Mouse (Mus musculus): ENCODE measurements around the gene Tec. TPM values are rescaled to one million over a fixed set of nuclear protein-coding genes. Genes with fewer than 3 reads are reported as not detected.

Gene Tec
- total and polyA plus RNA-seq, 3 experiments: 7.9 to 25.9 (median 20.1) TPM

GRCm38 (mm10) chr5:72830988-72831610 is 37.2 kb downstream of the Tec start:
- no peak overlapping the region for H3K4me3 ChIP-seq (replicated peaks in 1 of 3; ENCODE audit: low read depth in 2 of 3, low read length in 2 of 3, poor library complexity in 1 of 3)
- H3K36me3 ChIP-seq (replicated peaks in 1 of 2; ENCODE audit: control insufficient read depth in 1 of 2, insufficient read depth in 1 of 2, low read length in 1 of 2): peaks cover 0 to 28% of the 10 kb centered on the region in 2 experiments
- H3K9ac ChIP-seq (ENCODE audit: insufficient read depth, low read depth): no peak overlapping the region
- no peak for DNase-seq (ENCODE audit: extremely low read depth)
- no peaks in the 10 kb centered on the region for H3K27me3 ChIP-seq (replicated peaks)
- H3K27ac ChIP-seq (ENCODE audit: insufficient read depth, low read depth): no peak overlapping the region
- dilution Hi-C loops (cut with MboI; ENCODE audit: extremely low pct_ligation_motif_present, extremely low pct_unique_long_range_greater_than_20kb, low sequenced_read_pairs) (no loop called here), in situ Hi-C loops (cut with MboI; ENCODE audit: low pct_ligation_motif_present, low pct_unique_long_range_greater_than_20kb, low sequenced_read_pairs) (no loop called here)
- H3K4me1 ChIP-seq (ENCODE audit: control insufficient read depth in 1 of 2, insufficient read depth in 2 of 2): peaks cover 6 to 71% of the 10 kb centered on the region in 2 experiments; a peak in 3 of 4 replicates
- no peak overlapping the region for H3K4me2 ChIP-seq (ENCODE audit: insufficient read depth, low read depth, poor library complexity, severe bottlenecking)
- H3K9me3 ChIP-seq (replicated peaks; ENCODE audit: low read length): no peaks in the 10 kb centered on the region
- no peak for TF ChIP-seq MYC (IDR thresholded peaks at IDR 0.05; ENCODE audit: low read depth, low read length)
- TF ChIP-seq USF1 (IDR thresholded peaks at IDR 0.05; ENCODE audit: low read depth, low read length): no peak
- TF ChIP-seq KAT2A (IDR thresholded peaks at IDR 0.05; ENCODE audit: insufficient replicate concordance, low read length): no peak
- TF ChIP-seq ZC3H11A (IDR thresholded peaks at IDR 0.05; ENCODE audit: low read depth, low read length): no peak
- no peak for TF ChIP-seq ZNF384 (IDR thresholded peaks at IDR 0.05; ENCODE audit: low read depth, low read length)
- no peak for TF ChIP-seq POLR2A (IDR thresholded peaks at IDR 0.05; ENCODE audit: low read depth, low read length)
- TF ChIP-seq PAX5 (IDR thresholded peaks at IDR 0.05; ENCODE audit: low read length): no peak
- no peak for TF ChIP-seq NELFE (IDR thresholded peaks at IDR 0.05; ENCODE audit: low read depth, low read length)
- TF ChIP-seq UBTF (IDR thresholded peaks at IDR 0.05; ENCODE audit: low read depth, low read length): no peak
- no peak for TF ChIP-seq RCOR1 (conservative IDR thresholded peaks at IDR 0.05; ENCODE audit: low read depth, low read length)
- TF ChIP-seq CHD2 (IDR thresholded peaks at IDR 0.05; ENCODE audit: low read length): no peak
- TF ChIP-seq ETS1 (conservative IDR thresholded peaks at IDR 0.05; ENCODE audit: low read depth, low read length): no peak
- TF ChIP-seq EP300 (IDR thresholded peaks at IDR 0.05; ENCODE audit: low read length): no peak
- TF ChIP-seq POLR2AphosphoS2 (IDR thresholded peaks at IDR 0.05; ENCODE audit: low read depth, low read length): no peak
- no peak for TF ChIP-seq GABPA (IDR thresholded peaks at IDR 0.05; ENCODE audit: insufficient replicate concordance, low read depth, low read length)
- no peak for TF ChIP-seq MAFK (IDR thresholded peaks at IDR 0.05; ENCODE audit: insufficient replicate concordance, low read length)
- TF ChIP-seq TCF12 (IDR thresholded peaks at IDR 0.05; ENCODE audit: low read depth, low read length): no peak
- no peak for TF ChIP-seq MAX (IDR thresholded peaks at IDR 0.05; ENCODE audit: low read length)
- no peaks in the 10 kb centered on the region for H3K79me2 ChIP-seq (replicated peaks; ENCODE audit: control insufficient read depth, extremely low read depth, insufficient read depth, poor library complexity, severe bottlenecking)

- Histone ChIP-seq H3K4me2 (ENCODE audit: insufficient read depth, low read depth, poor library complexity, severe bottlenecking) (no peak overlapping the region), H3K79me2 (replicated peaks; ENCODE audit: control insufficient read depth, extremely low read depth, insufficient read depth, poor library complexity, severe bottlenecking) (no peaks in the 10 kb centered on the region), H3K4me1 (ENCODE audit: control insufficient read depth in 1 of 2, insufficient read depth in 2 of 2) (peaks cover 3 to 67% of the 10 kb centered on the region in 2 experiments; a peak in 3 of 4 replicates), H3K9ac (ENCODE audit: insufficient read depth, low read depth) (no peak overlapping the region), H3K4me3 (replicated peaks in 1 of 3; ENCODE audit: low read depth in 2 of 3, low read length in 2 of 3, poor library complexity in 1 of 3) (no peak overlapping the region), H3K27me3 (replicated peaks) (no peaks in the 10 kb centered on the region), H3K9me3 (replicated peaks; ENCODE audit: low read length) (no peaks in the 10 kb centered on the region), H3K27ac (ENCODE audit: insufficient read depth, low read depth) (no peak overlapping the region), H3K36me3 (replicated peaks in 1 of 2; ENCODE audit: control insufficient read depth in 1 of 2, insufficient read depth in 1 of 2, low read length in 1 of 2) (peaks cover 0 to 28% of the 10 kb centered on the region in 2 experiments)
- in situ Hi-C loops (cut with MboI; ENCODE audit: low pct_ligation_motif_present, low pct_unique_long_range_greater_than_20kb, low sequenced_read_pairs) (no loop called here), dilution Hi-C loops (cut with MboI; ENCODE audit: extremely low pct_ligation_motif_present, extremely low pct_unique_long_range_greater_than_20kb, low sequenced_read_pairs) (no loop called here)
- no peak for DNase-seq (ENCODE audit: extremely low read depth)
- TF ChIP-seq CTCF (conservative IDR thresholded peaks at IDR 0.05 in 1 of 2, IDR thresholded peaks at IDR 0.05 in 1 of 2; ENCODE audit: low read depth in 2 of 2, low read length in 2 of 2) (peak in 1 of 2 experiments; percentile 21; a peak in 2 of 4 replicates), SMC3 (IDR thresholded peaks at IDR 0.05; ENCODE audit: low read depth, low read length) (peak; percentile 8; the same call in 1 of the 2 replicates), RCOR1 (conservative IDR thresholded peaks at IDR 0.05; ENCODE audit: low read depth, low read length) (no peak), RAD21 (IDR thresholded peaks at IDR 0.05; ENCODE audit: low read depth, low read length) (peak; percentile 41)
Measured at GRCm38 (mm10) chr5:72829506-72830067, 38.7 kb downstream of the Tec start.

Measured in CH12.LX (cell line).